Mouse (Mus musculus) ES-Bruce4 (cell line): ENCODE measurements around the gene Lnpk. TPM values are rescaled to one million over a fixed set of nuclear protein-coding genes. Genes with fewer than 3 reads are reported as not detected.

ENCODE experiments used
- H3K27ac ChIP-seq: 2 replicates; pipeline ENCODE4 v1.5.1; 2012; ENCODE audit warnings: low read length, inconsistent platforms; ENCODE audit not compliant: insufficient read depth
- H3K27me3 ChIP-seq: 2 replicates; pipeline ENCODE4 v1.6.1; 2012; ENCODE audit warnings: mild to moderate bottlenecking, low read length, inconsistent platforms; ENCODE audit not compliant: control insufficient read depth, poor library complexity, insufficient read depth, severe bottlenecking
- H3K36me3 ChIP-seq: 2 replicates; pipeline ENCODE4 v1.6.1; 2012; ENCODE audit warnings: inconsistent platforms, mild to moderate bottlenecking, low read length, moderate library complexity; ENCODE audit not compliant: control insufficient read depth, poor library complexity, insufficient read depth, severe bottlenecking
- H3K4me1 ChIP-seq: one replicate; pipeline ENCODE4 v1.8.1; 2011; ENCODE audit warnings: low read length; ENCODE audit not compliant: control insufficient read depth, insufficient read depth
- H3K4me3 ChIP-seq: 2 replicates; pipeline ENCODE4 v1.5.1; 2011; ENCODE audit warnings: low read depth, mild to moderate bottlenecking, low read length
- H3K9ac ChIP-seq: 2 replicates; pipeline ENCODE4 v1.6.1; 2012; ENCODE audit warnings: low read depth, mild to moderate bottlenecking, inconsistent platforms; ENCODE audit not compliant: poor library complexity, severe bottlenecking
- H3K9me3 ChIP-seq: replicated peaks from 2 replicates; pipeline ENCODE4 v1.6.1; 2012; ENCODE audit warnings: mild to moderate bottlenecking, low read length, inconsistent platforms; ENCODE audit not compliant: control insufficient read depth, poor library complexity, insufficient read depth, severe bottlenecking
- CTCF ChIP-seq: IDR thresholded peaks from one replicate; pipeline ENCODE4 v1.8.1; 2011; ENCODE audit warnings: low read depth, low read length
- EP300 ChIP-seq: IDR thresholded peaks from 2 replicates; pipeline ENCODE4 v1.6.1; 2011; ENCODE audit warnings: low read depth, low read length; ENCODE audit not compliant: insufficient read depth
- POLR2A ChIP-seq: IDR thresholded peaks from one replicate; pipeline ENCODE4 v1.8.1; 2011; ENCODE audit warnings: low read length; ENCODE audit not compliant: insufficient read depth
- polyA plus RNA-seq: library from polyadenylated mRNA; stranded (reverse); fragments of >200 nt; gene quantifications from 2 replicates; pipeline ENCODE4 v1.2.4, GENCODE M21; 2011; ENCODE audit warnings: low read depth; ENCODE audit not compliant: missing spikeins, insufficient read depth, insufficient read length

Lnpk gene
- polyA plus RNA-seq, 1 experiment, result 41.4 TPM

DNA sequence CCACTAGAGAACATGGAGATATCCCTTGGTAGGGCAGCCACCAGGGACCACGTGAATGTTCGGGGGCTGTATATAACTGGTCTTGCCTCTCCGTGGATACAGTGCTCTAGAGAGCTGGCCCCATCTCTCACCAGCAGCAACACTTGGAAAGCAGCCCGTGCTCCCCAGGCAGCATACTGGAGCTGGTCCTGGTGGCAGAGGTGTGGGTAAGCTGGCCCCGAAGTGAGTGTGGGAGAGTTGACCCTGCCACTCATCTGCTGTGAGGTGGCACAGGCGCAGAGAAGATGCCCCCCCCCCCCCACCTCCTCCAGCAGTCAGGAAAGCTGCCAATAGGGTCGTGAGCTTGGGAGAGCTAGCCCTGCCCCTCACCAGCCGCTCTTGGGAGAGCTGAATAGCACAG is 72.8 kb downstream of the Lnpk start:
- no peak overlapping the region for H3K4me3 ChIP-seq
- no peak overlapping the region for H3K27ac ChIP-seq
- H3K36me3 ChIP-seq, result no peaks in the 10 kb centered on the region
- H3K4me1 ChIP-seq, result no peaks in the 10 kb centered on the region
- H3K9me3 ChIP-seq, result no peaks in the 10 kb centered on the region
- TF ChIP-seq POLR2A (no peak), EP300 (no peak), CTCF (no peak)
- no peaks in the 10 kb centered on the region for H3K27me3 ChIP-seq
- no peak overlapping the region for H3K9ac ChIP-seq

DNA sequence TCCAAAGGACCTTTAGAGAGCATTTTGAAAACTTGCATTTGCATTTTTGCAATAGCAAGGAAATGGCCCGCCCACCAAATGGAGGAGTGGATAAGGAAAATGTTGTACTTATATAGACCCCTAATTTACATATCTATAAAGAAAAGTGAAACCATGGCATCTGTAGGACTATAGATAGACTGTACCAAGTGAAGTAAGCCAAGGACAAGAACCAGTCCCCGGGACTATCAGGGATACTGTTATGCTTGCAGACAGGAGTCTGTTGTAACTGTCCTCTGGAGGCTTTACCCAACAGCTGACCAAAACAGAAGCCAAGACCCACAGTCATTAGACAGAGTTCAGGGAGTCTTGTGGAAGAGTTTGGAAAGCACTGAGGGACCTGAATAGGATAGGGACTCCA is 78.9 kb downstream of the Lnpk start:
- Histone ChIP-seq H3K36me3 (no peaks in the 10 kb centered on the region), H3K4me1 (no peaks in the 10 kb centered on the region), H3K9me3 (no peaks in the 10 kb centered on the region), H3K4me3 (no peak overlapping the region), H3K27ac (no peak overlapping the region), H3K9ac (no peak overlapping the region), H3K27me3 (no peaks in the 10 kb centered on the region)
- TF ChIP-seq EP300, result no peak
- no peak for TF ChIP-seq POLR2A
- TF ChIP-seq CTCF, result no peak

- Histone ChIP-seq H3K36me3 (no peaks in the 10 kb centered on the region), H3K4me1 (no peaks in the 10 kb centered on the region), H3K9ac (no peak overlapping the region), H3K4me3 (no peak overlapping the region), H3K27me3 (no peaks in the 10 kb centered on the region), H3K9me3 (no peaks in the 10 kb centered on the region), H3K27ac (no peak overlapping the region)
- no peak for TF ChIP-seq POLR2A
- TF ChIP-seq EP300, result no peak
- no peak for TF ChIP-seq CTCF
These were observed 81.4 kb downstream of the Lnpk start for GRCm38 (mm10) chr2:74497851-74498250.

DNA sequence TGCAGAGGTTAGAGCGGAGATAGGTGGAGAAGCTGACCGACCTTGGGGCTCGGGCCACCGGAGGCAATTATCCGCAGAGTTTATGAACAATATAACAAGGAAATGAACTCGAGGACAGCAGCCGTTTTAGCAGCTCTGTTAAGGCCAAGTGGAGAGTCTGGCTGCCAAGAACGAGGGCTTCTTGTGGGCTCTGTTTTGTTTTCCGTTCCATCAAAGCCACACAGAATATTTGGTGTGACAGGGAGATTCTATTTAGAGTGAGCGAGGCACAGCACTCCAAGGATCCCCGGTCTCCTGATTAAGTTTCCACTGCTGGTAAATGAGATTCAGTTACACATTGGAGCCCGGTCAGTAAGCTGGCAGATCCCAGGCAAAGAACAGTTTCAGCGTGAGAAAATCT is 87.8 kb downstream of the Lnpk start:
- no peak for TF ChIP-seq POLR2A
- TF ChIP-seq CTCF, result no peak
- no peak for TF ChIP-seq EP300
- Histone ChIP-seq H3K9ac (no peak overlapping the region), H3K36me3 (no peaks in the 10 kb centered on the region), H3K27me3 (no peaks in the 10 kb centered on the region), H3K4me3 (no peak overlapping the region), H3K27ac (no peak overlapping the region), H3K4me1 (no peaks in the 10 kb centered on the region), H3K9me3 (no peaks in the 10 kb centered on the region)

DNA sequence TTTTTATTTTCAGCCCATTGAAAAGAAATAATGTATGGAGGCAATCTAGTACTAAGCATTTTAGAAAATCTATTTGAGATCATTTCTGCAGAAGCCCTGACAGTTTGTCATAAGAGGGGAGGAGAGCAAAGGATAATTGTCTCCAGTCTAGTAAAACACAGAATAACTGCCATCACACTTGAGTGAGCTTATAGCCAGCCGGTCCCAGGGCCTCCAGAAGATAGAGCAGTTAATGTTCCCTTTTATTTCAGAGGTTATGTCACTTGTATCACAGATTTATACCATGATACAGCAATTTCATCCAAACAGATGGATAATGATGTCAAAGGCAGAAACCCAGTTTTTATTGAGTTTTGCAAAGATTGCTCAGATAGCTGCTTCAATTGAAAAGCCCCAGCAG is 89.0 kb downstream of the Lnpk start:
- Histone ChIP-seq H3K27ac (no peak overlapping the region), H3K9me3 (no peaks in the 10 kb centered on the region), H3K4me3 (no peak overlapping the region), H3K4me1 (no peaks in the 10 kb centered on the region), H3K36me3 (no peaks in the 10 kb centered on the region), H3K27me3 (no peaks in the 10 kb centered on the region), H3K9ac (no peak overlapping the region)
- no peak for TF ChIP-seq CTCF
- TF ChIP-seq EP300, result no peak
- TF ChIP-seq POLR2A, result no peak

DNA sequence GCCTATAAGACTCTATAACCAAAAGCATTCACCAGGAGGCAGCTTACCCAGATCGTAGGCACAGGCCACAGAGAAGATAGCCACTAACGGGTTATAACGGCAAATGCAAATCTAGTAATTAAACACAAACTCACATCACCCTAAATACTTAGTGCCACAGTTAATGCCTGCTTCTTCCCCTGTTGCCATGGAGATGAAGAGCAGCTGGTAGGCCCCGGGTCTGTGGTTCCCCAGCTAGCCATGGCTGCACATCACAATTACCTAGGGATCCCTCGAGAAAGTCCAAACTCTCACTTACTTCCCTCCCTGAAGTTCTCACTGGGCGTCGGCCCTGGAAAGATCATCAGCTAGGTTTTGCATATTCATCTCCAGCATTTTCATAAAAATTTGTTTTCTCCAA is 90.8 kb downstream of the Lnpk start:
- Histone ChIP-seq H3K9ac (no peak overlapping the region), H3K36me3 (no peaks in the 10 kb centered on the region), H3K4me3 (no peak overlapping the region), H3K27ac (no peak overlapping the region), H3K27me3 (no peaks in the 10 kb centered on the region), H3K9me3 (no peaks in the 10 kb centered on the region), H3K4me1 (no peaks in the 10 kb centered on the region)
- TF ChIP-seq EP300 (no peak), POLR2A (no peak), CTCF (no peak)

GRCm38 (mm10) chr2:74482651-74483050 is 96.6 kb downstream of the Lnpk start:
- TF ChIP-seq CTCF (no peak), EP300 (no peak), POLR2A (no peak)
- Histone ChIP-seq H3K36me3 (no peaks in the 10 kb centered on the region), H3K27me3 (no peaks in the 10 kb centered on the region), H3K4me3 (no peak overlapping the region), H3K9me3 (no peaks in the 10 kb centered on the region), H3K9ac (no peak overlapping the region), H3K4me1 (no peaks in the 10 kb centered on the region), H3K27ac (no peak overlapping the region)
